Mouse (Mus musculus) left cerebral cortex, postnatal 25 days (tissue): ENCODE data around the gene Abca14. TPM values are rescaled to one million over a fixed set of nuclear protein-coding genes. Genes with fewer than 3 reads are reported as not detected.

Experiments
- DNase-seq, 2 experiments: peaks; one replicate each; pipeline ENCODE4 v3.0.0; 2022; ENCODE audit warnings: low spot score in 2 of 2, mixed read lengths in 1 of 2
- intact Hi-C: fragments of 180-260 bp; cut with DNase I; formaldehyde crosslinking; loops from one replicate; pipeline ENCODE4 v1.15.1; 2025
- total RNA-seq, 2 experiments: library from RNA; stranded (reverse); gene quantifications; 2 replicates each; pipeline ENCODE4 v1.2.3; 2021

The Abca14 gene
- not detected for total RNA-seq

- intact Hi-C loops = loop anchor here (1.0 to 10.0 kb wide), 5 partner anchors 79 to 529 kb away; partner anchors contain the start of gene Abca15
- peak; percentile 87 to 88 for DNase-seq
These were observed at the start of gene Abca14 for GRCm38 (mm10) chr7:120203789-120204188. Gene Abca14 (plus strand): TSS chr7:120203961.

GRCm38 (mm10) chr7:120156841-120157409 is 46.8 kb upstream of the Abca14 start:
- DNase-seq = peak in 1 of 2 experiments; percentile 79
- intact Hi-C loops = no loop called here

- no peak for DNase-seq
These were observed 46.1 kb upstream of the Abca14 start for GRCm38 (mm10) chr7:120157575-120158061.

GRCm38 (mm10) chr7:120158121-120158613 is 45.6 kb upstream of the Abca14 start:
- DNase-seq = no peak
- intact Hi-C loops = no loop called here

More at GRCm38 (mm10) chr7:120157575-120158061, 46.1 kb upstream of the Abca14 start:
- intact Hi-C loops = no loop called here

GRCm38 (mm10) chr7:120163581-120164251 is 40.0 kb upstream of the Abca14 start:
- no peak for DNase-seq
- intact Hi-C loops = no loop called here

- DNase-seq = no peak
- intact Hi-C loops = no loop called here
These were observed 31.5 kb upstream of the Abca14 start for GRCm38 (mm10) chr7:120172188-120172700.

- no peak for DNase-seq
- intact Hi-C loops = no loop called here
These were observed 30.0 kb upstream of the Abca14 start, which contains the start of gene Anks4b for GRCm38 (mm10) chr7:120173603-120174244. Gene Anks4b (plus strand): TSS chr7:120173858.

- peak in 1 of 2 experiments; percentile 44 for DNase-seq
- intact Hi-C loops = no loop called here
These were observed 28.8 kb upstream of the Abca14 start for GRCm38 (mm10) chr7:120174723-120175504.

- no peak for DNase-seq
- intact Hi-C loops = no loop called here
These were observed 26.1 kb upstream of the Abca14 start for GRCm38 (mm10) chr7:120177611-120178010.

- intact Hi-C loops = no loop called here
These were observed 24.8 kb upstream of the Abca14 start for GRCm38 (mm10) chr7:120178935-120179334.

GRCm38 (mm10) chr7:120180547-120180946 is 23.2 kb upstream of the Abca14 start:
- no peak for DNase-seq
- intact Hi-C loops = no loop called here

More at GRCm38 (mm10) chr7:120178935-120179334, 24.8 kb upstream of the Abca14 start:
- DNase-seq = no peak

GRCm38 (mm10) chr7:120181401-120182230 is 22.1 kb upstream of the Abca14 start:
- DNase-seq = no peak
- intact Hi-C loops = no loop called here

GRCm38 (mm10) chr7:120182891-120183290 is 20.9 kb upstream of the Abca14 start:
- DNase-seq = no peak
- intact Hi-C loops = no loop called here

GRCm38 (mm10) chr7:120188946-120189345 is 14.8 kb upstream of the Abca14 start:
- intact Hi-C loops = no loop called here

GRCm38 (mm10) chr7:120189369-120190149 is 14.2 kb upstream of the Abca14 start:
- no peak for DNase-seq
- intact Hi-C loops = no loop called here

More at GRCm38 (mm10) chr7:120188946-120189345, 14.8 kb upstream of the Abca14 start:
- DNase-seq = no peak

- intact Hi-C loops = no loop called here
- no peak for DNase-seq
These were observed 13.6 kb upstream of the Abca14 start for GRCm38 (mm10) chr7:120190150-120190665.

- DNase-seq = peak in 1 of 2 experiments; percentile 33
- intact Hi-C loops = no loop called here
These were observed 11.6 kb upstream of the Abca14 start for GRCm38 (mm10) chr7:120192207-120192606.
